Mouse (Mus musculus) heart, embryonic 16.5 days (tissue): ENCODE results near the gene Mcrip2. TPM values are rescaled to one million over a fixed set of nuclear protein-coding genes. Genes with fewer than 3 reads are reported as not detected.

Experiments
- ATAC-seq: fragments of 200-750 bp; cut with Nextera tagmentation; replicated peaks from 2 replicates; pipeline ENCODE4 v1.8.0; 2017; ENCODE audit warnings: moderate number of reproducible peaks; ENCODE audit not compliant: insufficient read depth, low FRiP score; ENCODE audit errors: extremely low read depth
- H3K27ac ChIP-seq: fragments of 300-500 bp; sonication (generic); 2 replicates; pipeline ENCODE4 v1.5.1; 2014; ENCODE audit warnings: mild to moderate bottlenecking, low read length, control low read depth, moderate library complexity
- H3K27me3 ChIP-seq: fragments of 300-500 bp; sonication (generic); 2 replicates; pipeline ENCODE4 v1.6.1; 2014; ENCODE audit warnings: low read length, mixed read lengths; ENCODE audit not compliant: control insufficient read depth, insufficient read depth
- H3K36me3 ChIP-seq: fragments of 300-500 bp; sonication (generic); 2 replicates; pipeline ENCODE4 v1.6.1; 2014; ENCODE audit not compliant: control insufficient read depth, insufficient read depth
- H3K4me1 ChIP-seq: fragments of 300-500 bp; sonication (generic); 2 replicates; pipeline ENCODE4 v1.6.1; 2014; ENCODE audit warnings: low read length, mixed read lengths; ENCODE audit not compliant: control insufficient read depth, insufficient read depth
- H3K4me2 ChIP-seq: fragments of 300-500 bp; sonication (generic); 2 replicates; pipeline ENCODE4 v1.6.1; 2014; ENCODE audit warnings: low read depth, mild to moderate bottlenecking, control low read depth, low read length
- H3K4me3 ChIP-seq: fragments of 300-500 bp; sonication (generic); 2 replicates; pipeline ENCODE4 v1.5.1; 2014; ENCODE audit warnings: mild to moderate bottlenecking, control low read depth, low read length
- H3K9ac ChIP-seq: fragments of 300-500 bp; sonication (generic); 2 replicates; pipeline ENCODE4 v1.6.1; 2014; ENCODE audit warnings: low read length, control low read depth
- H3K9me3 ChIP-seq: fragments of 300-500 bp; sonication (generic); replicated peaks from 2 replicates; pipeline ENCODE4 v1.6.1; 2016; ENCODE audit warnings: low read length; ENCODE audit not compliant: control insufficient read depth
- WGBS: fragments of 180-500 bp; shearing (Covaris S2); extraction: QIAGEN DNeasy Blood & Tissue Kit; methylation state at CpG from one replicate; pipeline ENCODE4 v1.1.7; 2014; 5-methylcytosine and 5-hydroxymethylcytosine counted together
- polyA plus RNA-seq: library from polyadenylated mRNA; unstranded; fragments of >200 nt; fragmentation: Nextera tagmentation; extraction: Ambion mirVana; gene quantifications from 2 replicates; pipeline ENCODE4 v1.2.1, GENCODE M21; 2015

The Mcrip2 gene
- polyA plus RNA-seq, 1 experiment from 2014 or later: 225 TPM

- H3K27me3 ChIP-seq: no peaks in the 10 kb centered on the region
- H3K4me2 ChIP-seq: peak overlapping the region; percentile 77
- H3K4me1 ChIP-seq: peaks cover 48% of the 10 kb centered on the region
Measured at GRCm38 (mm10) chr17:25829558-25830017, 39.0 kb downstream of the Mcrip2 start.

GRCm38 (mm10) chr17:25828712-25829557 lies 39.6 kb downstream of the Mcrip2 start, which contains the start of gene Jmjd8:
Gene Jmjd8, plus strand, starts transcription at chr17:25828867.
- H3K27me3 ChIP-seq: no peaks in the 10 kb centered on the region
- ATAC-seq: no peak
- H3K27ac ChIP-seq: peak within 1 kb of the TSS; percentile 87
- WGBS: under 1% methylated on average over 32 of the region's 32 CpGs
- H3K9me3 ChIP-seq: no peaks in the 10 kb centered on the region
- peaks cover 36% of the 10 kb centered on the region for H3K36me3 ChIP-seq
- H3K4me1 ChIP-seq: peaks cover 48% of the 10 kb centered on the region
- H3K9ac ChIP-seq: peak within 1 kb of the TSS; percentile 89
- peak within 1 kb of the TSS; percentile 77 for H3K4me2 ChIP-seq
- peak within 1 kb of the TSS; percentile 68 for H3K4me3 ChIP-seq

More at GRCm38 (mm10) chr17:25829558-25830017, 39.0 kb downstream of the Mcrip2 start:
- no peak for ATAC-seq
- Histone ChIP-seq H3K36me3 (peaks cover 36% of the 10 kb centered on the region), H3K9me3 (no peaks in the 10 kb centered on the region), H3K27ac (peak overlapping the region; percentile 87), H3K4me3 (peak overlapping the region; percentile 68), H3K9ac (peak overlapping the region; percentile 89)
- WGBS: 31% methylated on average over 8 of the region's 8 CpGs

- peak overlapping the region; percentile 77 for H3K4me2 ChIP-seq
- H3K4me1 ChIP-seq: peaks cover 48% of the 10 kb centered on the region
- no peaks in the 10 kb centered on the region for H3K9me3 ChIP-seq
- no peaks in the 10 kb centered on the region for H3K27me3 ChIP-seq
- H3K9ac ChIP-seq: peak overlapping the region; percentile 89; the same call in 1 of the 2 replicates
- H3K27ac ChIP-seq: peak overlapping the region; percentile 87
- 81% methylated on average over 8 of the region's 8 CpGs for WGBS
- peaks cover 36% of the 10 kb centered on the region for H3K36me3 ChIP-seq
- H3K4me3 ChIP-seq: peak overlapping the region; percentile 68
- no peak for ATAC-seq
Measured at GRCm38 (mm10) chr17:25828223-25828594, 40.4 kb downstream of the Mcrip2 start.

- peaks cover 36% of the 10 kb centered on the region for H3K36me3 ChIP-seq
- no peaks in the 10 kb centered on the region for H3K27me3 ChIP-seq
- ATAC-seq: no peak
- no peak overlapping the region for H3K4me2 ChIP-seq
- H3K9me3 ChIP-seq: no peaks in the 10 kb centered on the region
- 93% methylated on average over 22 of the region's 22 CpGs for WGBS
- H3K4me3 ChIP-seq: no peak overlapping the region
- H3K4me1 ChIP-seq: peaks cover 48% of the 10 kb centered on the region
- no peak overlapping the region for H3K9ac ChIP-seq
- H3K27ac ChIP-seq: no peak overlapping the region
Measured at GRCm38 (mm10) chr17:25827546-25828222, 40.9 kb downstream of the Mcrip2 start.

- Histone ChIP-seq H3K4me3 (no peak overlapping the region), H3K9me3 (no peaks in the 10 kb centered on the region), H3K9ac (no peak overlapping the region), H3K4me1 (peaks cover 47% of the 10 kb centered on the region), H3K36me3 (peaks cover 36% of the 10 kb centered on the region), H3K27me3 (peaks cover 4% of the 10 kb centered on the region; the same call in 1 of the 2 replicates), H3K4me2 (no peak overlapping the region), H3K27ac (no peak overlapping the region)
- ATAC-seq: no peak
- WGBS: 90% methylated on average over 13 of the region's 13 CpGs
Measured at GRCm38 (mm10) chr17:25827011-25827410, 41.6 kb downstream of the Mcrip2 start.

GRCm38 (mm10) chr17:25825984-25826570 lies 42.5 kb downstream of the Mcrip2 start:
- Histone ChIP-seq H3K36me3 (peaks cover 30% of the 10 kb centered on the region), H3K4me1 (peaks cover 37% of the 10 kb centered on the region), H3K27ac (no peak overlapping the region), H3K4me3 (no peak overlapping the region), H3K27me3 (peaks cover 4% of the 10 kb centered on the region; the same call in 1 of the 2 replicates), H3K9ac (no peak overlapping the region), H3K4me2 (no peak overlapping the region), H3K9me3 (no peaks in the 10 kb centered on the region)
- no peak for ATAC-seq
- 95% methylated on average over 27 of the region's 27 CpGs for WGBS

GRCm38 (mm10) chr17:25825311-25825710 lies 43.3 kb downstream of the Mcrip2 start:
- Histone ChIP-seq H3K9ac (no peak overlapping the region), H3K4me2 (no peak overlapping the region), H3K4me3 (no peak overlapping the region), H3K27me3 (peaks cover 9% of the 10 kb centered on the region), H3K9me3 (no peaks in the 10 kb centered on the region), H3K27ac (no peak overlapping the region), H3K36me3 (peaks cover 23% of the 10 kb centered on the region), H3K4me1 (peaks cover 31% of the 10 kb centered on the region)
- no peak for ATAC-seq
- WGBS: 86% methylated on average over 6 of the region's 6 CpGs

- H3K36me3 ChIP-seq: 0 out of 2 replicates have a peak, but pooled peaks cover 18% of the 10 kb centered on the region
- peaks cover 17% of the 10 kb centered on the region for H3K27me3 ChIP-seq
- H3K4me2 ChIP-seq: peak overlapping the region; percentile 91
- ATAC-seq: no peak
- WGBS: 60% methylated on average over 17 of the region's 17 CpGs
- no peak overlapping the region for H3K27ac ChIP-seq
- H3K4me1 ChIP-seq: peaks cover 23% of the 10 kb centered on the region
- peak overlapping the region; percentile 78 for H3K4me3 ChIP-seq
- H3K9me3 ChIP-seq: no peaks in the 10 kb centered on the region
- H3K9ac ChIP-seq: peak overlapping the region; percentile 83
Measured at GRCm38 (mm10) chr17:25824362-25825142, 44.0 kb downstream of the Mcrip2 start.
